Mouse (Mus musculus): ENCODE data around the gene Coasy. TPM values are rescaled to one million over a fixed set of nuclear protein-coding genes. Genes with fewer than 3 reads are reported as not detected.

The Coasy gene
- polyA plus RNA-seq, 1 experiment from 2014 or later = 26.8 TPM

- H3K4me3 ChIP-seq (ENCODE audit: low read depth, low read length) = peak within 1 kb of the TSS; percentile 78
- TF ChIP-seq EP300 (optimal IDR thresholded peaks at IDR 0.05) = no peak
- TF ChIP-seq CTCF (IDR thresholded peaks at IDR 0.05; ENCODE audit: low read depth) = no peak
- H3K27ac ChIP-seq (replicated peaks) = peak within 1 kb of the TSS; percentile 91
- 2% methylated on average over 52 of the region's 52 CpGs for WGBS
- H3K27me3 ChIP-seq (ENCODE audit: control insufficient read depth, insufficient read depth, low read length) = no peaks in the 10 kb centered on the region
- H3K36me3 ChIP-seq (ENCODE audit: control insufficient read depth, insufficient read depth, low read length) = peaks cover 19% of the 10 kb centered on the region; the same call in 1 of the 2 replicates
- H3K4me2 ChIP-seq (replicated peaks; ENCODE audit: low read depth) = peak within 1 kb of the TSS; percentile 95
- ATAC-seq (ENCODE audit: low FRiP score, low TSS enrichment) (peak; percentile 83), DNase-seq (ENCODE audit: low spot score) (peak; percentile 93)
- no peaks in the 10 kb centered on the region for H3K9me3 ChIP-seq (ENCODE audit: control insufficient read depth, low read length)
- peaks cover 9% of the 10 kb centered on the region for H3K4me1 ChIP-seq (replicated peaks; ENCODE audit: control insufficient read depth, insufficient read depth)
- H3K9ac ChIP-seq (ENCODE audit: low read length) = peak within 1 kb of the TSS; percentile 85
Measured at GRCm38 (mm10) chr11:101086756-101087681, 4.7 kb downstream of the Coasy start, which contains the start of gene Mlx. TSS of gene Mlx (plus strand) at chr11:101087277.

DNA sequence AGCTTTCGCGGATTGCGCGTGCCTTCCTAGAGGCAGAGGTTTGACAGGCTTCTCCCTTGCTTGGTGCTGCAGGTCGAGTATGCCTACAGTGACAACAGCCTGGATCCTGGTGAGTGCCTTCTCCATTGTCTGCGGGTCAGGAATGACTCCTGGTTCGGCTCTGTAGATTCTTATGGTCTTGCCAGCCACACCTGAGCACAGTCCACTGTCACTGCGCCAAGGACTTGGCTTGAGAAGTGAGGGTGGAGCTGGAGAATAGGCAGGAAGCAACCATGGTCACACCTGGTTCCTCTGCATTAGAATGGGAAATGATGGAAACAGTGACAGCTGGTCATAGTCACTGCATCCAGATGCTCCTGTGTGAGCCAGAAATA is 5.3 kb downstream of the Coasy start:
- no peaks in the 10 kb centered on the region for H3K9me3 ChIP-seq (ENCODE audit: control insufficient read depth, low read length)
- peak overlapping the region; percentile 91 for H3K27ac ChIP-seq (replicated peaks)
- 6% methylated on average over 8 of the region's 8 CpGs for WGBS
- H3K36me3 ChIP-seq (ENCODE audit: control insufficient read depth, insufficient read depth, low read length) = peaks cover 25% of the 10 kb centered on the region
- ATAC-seq (ENCODE audit: low FRiP score, low TSS enrichment) (peak; percentile 40), DNase-seq (ENCODE audit: low spot score) (peak; percentile 66)
- TF ChIP-seq EP300 (optimal IDR thresholded peaks at IDR 0.05) = no peak
- TF ChIP-seq CTCF (IDR thresholded peaks at IDR 0.05; ENCODE audit: low read depth) = no peak
- peaks cover 9% of the 10 kb centered on the region for H3K4me1 ChIP-seq (replicated peaks; ENCODE audit: control insufficient read depth, insufficient read depth)
- no peaks in the 10 kb centered on the region for H3K27me3 ChIP-seq (ENCODE audit: control insufficient read depth, insufficient read depth, low read length)
- peak overlapping the region; percentile 95 for H3K4me2 ChIP-seq (replicated peaks; ENCODE audit: low read depth)
- H3K4me3 ChIP-seq (ENCODE audit: low read depth, low read length) = peak overlapping the region; percentile 78
- H3K9ac ChIP-seq (ENCODE audit: low read length) = peak overlapping the region; percentile 85

DNA sequence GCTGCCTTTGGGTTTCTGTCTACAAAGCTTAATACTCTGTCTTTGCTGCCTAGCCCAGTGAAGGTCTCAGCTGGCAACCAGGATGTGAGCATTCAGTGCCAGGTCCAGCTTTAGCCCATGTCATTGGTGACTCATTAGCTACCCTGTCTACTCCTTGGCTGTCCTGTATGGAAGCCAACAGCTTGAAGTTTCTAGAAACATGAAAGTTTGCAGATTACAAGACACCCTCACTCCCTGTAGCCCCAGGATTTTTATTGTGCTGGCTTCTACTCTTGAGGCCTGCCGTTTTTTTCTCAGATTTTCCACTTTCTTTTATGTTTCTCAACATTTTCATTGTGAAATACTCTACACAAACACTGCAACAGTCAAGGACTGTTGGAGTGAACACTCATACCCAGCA is 7.6 kb downstream of the Coasy start:
- ATAC-seq (ENCODE audit: low FRiP score, low TSS enrichment) (no peak), DNase-seq (ENCODE audit: low spot score) (no peak)
- 83% methylated on average over 1 of the region's 1 CpGs for WGBS
- Histone ChIP-seq H3K27ac (replicated peaks) (no peak overlapping the region), H3K27me3 (ENCODE audit: control insufficient read depth, insufficient read depth, low read length) (no peaks in the 10 kb centered on the region), H3K4me3 (ENCODE audit: low read depth, low read length) (no peak overlapping the region), H3K4me1 (replicated peaks; ENCODE audit: control insufficient read depth, insufficient read depth) (peaks cover 9% of the 10 kb centered on the region), H3K36me3 (ENCODE audit: control insufficient read depth, insufficient read depth, low read length) (peaks cover 27% of the 10 kb centered on the region), H3K9ac (ENCODE audit: low read length) (no peak overlapping the region), H3K9me3 (ENCODE audit: control insufficient read depth, low read length) (no peaks in the 10 kb centered on the region), H3K4me2 (replicated peaks; ENCODE audit: low read depth) (no peak overlapping the region)
- TF ChIP-seq EP300 (optimal IDR thresholded peaks at IDR 0.05) = no peak
- no peak for TF ChIP-seq CTCF (IDR thresholded peaks at IDR 0.05; ENCODE audit: low read depth)

GRCm38 (mm10) chr11:101094930-101095313 is 12.6 kb downstream of the Coasy start:
- Histone ChIP-seq H3K27me3 (ENCODE audit: control insufficient read depth, insufficient read depth, low read length) (no peaks in the 10 kb centered on the region), H3K4me1 (replicated peaks; ENCODE audit: control insufficient read depth, insufficient read depth) (no peaks in the 10 kb centered on the region; the same call in 1 of the 2 replicates), H3K9me3 (ENCODE audit: control insufficient read depth, low read length) (no peaks in the 10 kb centered on the region), H3K9ac (ENCODE audit: low read length) (peak overlapping the region; percentile 78), H3K4me3 (ENCODE audit: low read depth, low read length) (peak overlapping the region; percentile 64), H3K27ac (replicated peaks) (peak overlapping the region; percentile 93), H3K36me3 (ENCODE audit: control insufficient read depth, insufficient read depth, low read length) (peaks cover 45% of the 10 kb centered on the region), H3K4me2 (replicated peaks; ENCODE audit: low read depth) (peak overlapping the region; percentile 91)
- ATAC-seq (ENCODE audit: low FRiP score, low TSS enrichment) (no peak), DNase-seq (ENCODE audit: low spot score) (no peak)
- TF ChIP-seq EP300 (optimal IDR thresholded peaks at IDR 0.05) = no peak
- 1% methylated on average over 18 of the region's 18 CpGs for WGBS

DNA sequence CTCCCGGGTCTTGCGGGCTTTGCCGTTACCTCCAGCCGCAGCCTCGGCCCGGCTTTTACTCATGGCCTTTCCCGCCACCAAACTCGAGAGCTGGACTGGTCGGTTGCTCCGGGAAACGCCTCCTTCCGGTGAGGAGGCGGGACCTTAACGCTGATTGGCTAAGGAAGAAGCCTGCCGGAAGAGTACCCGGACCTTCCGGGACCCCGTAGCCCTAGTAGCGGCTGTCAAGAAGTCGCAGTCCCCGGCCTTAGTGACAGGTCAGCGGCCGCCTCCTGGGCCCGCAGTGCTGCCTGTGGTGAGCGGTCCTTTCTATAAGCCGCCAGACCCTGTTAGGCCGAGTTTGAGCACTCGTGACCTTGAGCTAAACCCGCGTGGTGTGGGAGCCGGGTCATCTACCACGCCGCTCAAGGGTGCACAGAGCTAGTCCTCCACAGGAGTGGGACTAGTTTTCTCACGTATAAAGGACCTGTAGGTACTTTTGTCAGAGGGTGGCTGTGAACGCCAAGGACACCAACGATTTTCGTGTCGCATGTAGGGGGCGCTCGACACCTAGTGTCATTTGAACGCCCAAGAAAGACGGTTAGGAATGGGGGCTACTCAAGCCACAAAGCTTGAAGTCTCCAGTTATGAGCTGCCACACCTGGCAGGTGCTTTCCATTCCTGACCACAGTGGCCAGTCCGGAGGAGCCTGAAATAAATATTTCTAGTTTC is 13.1 kb downstream of the Coasy start, which contains the start of gene Psmc3ip:
Gene Psmc3ip (minus strand): TSS at position 123 of the 711 bp plus-strand sequence.
- H3K27ac ChIP-seq (replicated peaks) = peak within 1 kb of the TSS; percentile 93
- DNase-seq (ENCODE audit: low spot score) (peak; percentile 96), ATAC-seq (ENCODE audit: low FRiP score, low TSS enrichment) (peak; percentile 94)
- under 1% methylated on average over 43 of the region's 43 CpGs for WGBS
- H3K4me1 ChIP-seq (replicated peaks; ENCODE audit: control insufficient read depth, insufficient read depth) = no peaks in the 10 kb centered on the region; the same call in 1 of the 2 replicates
- peaks cover 42% of the 10 kb centered on the region for H3K36me3 ChIP-seq (ENCODE audit: control insufficient read depth, insufficient read depth, low read length)
- peak within 1 kb of the TSS; percentile 64 for H3K4me3 ChIP-seq (ENCODE audit: low read depth, low read length)
- H3K4me2 ChIP-seq (replicated peaks; ENCODE audit: low read depth) = peak within 1 kb of the TSS; percentile 91
- H3K9me3 ChIP-seq (ENCODE audit: control insufficient read depth, low read length) = no peaks in the 10 kb centered on the region
- H3K9ac ChIP-seq (ENCODE audit: low read length) = peak within 1 kb of the TSS; percentile 78
- no peak for TF ChIP-seq EP300 (optimal IDR thresholded peaks at IDR 0.05)
- TF ChIP-seq CTCF (IDR thresholded peaks at IDR 0.05; ENCODE audit: low read depth) = peak; percentile 86
- no peaks in the 10 kb centered on the region for H3K27me3 ChIP-seq (ENCODE audit: control insufficient read depth, insufficient read depth, low read length)
